Mouse (Mus musculus) neural tube, embryonic 11.5 days (tissue): Measurements from ENCODE around the gene Ccndbp1. TPM values are rescaled to one million over a fixed set of nuclear protein-coding genes. Genes with fewer than 3 reads are reported as not detected.
"Not testable (repeated sequence)": the region's sequence is repeated elsewhere in the genome, so short reads cannot be mapped to it uniquely, and the experiment has no call there.

Experiments used
- ATAC-seq: fragments of 200-750 bp; cut with Nextera tagmentation; 2 replicates; pipeline ENCODE4 v1.8.0; 2017; ENCODE audit warnings: moderate number of reproducible peaks, mild to moderate bottlenecking, moderate TSS enrichment, moderate library complexity; ENCODE audit not compliant: insufficient read depth, low FRiP score, low TSS enrichment
- DNase-seq: peaks from one replicate; pipeline ENCODE4 v3.0.0-alpha.2; 2015; ENCODE audit warnings: low spot score
- H3K27ac ChIP-seq: fragments of 300-500 bp; sonication (generic); 2 replicates; pipeline ENCODE4 v1.5.1; 2014; ENCODE audit warnings: low read depth, mild to moderate bottlenecking, low read length
- H3K27me3 ChIP-seq: fragments of 300-500 bp; sonication (generic); 2 replicates; pipeline ENCODE4 v1.6.1; 2014; ENCODE audit warnings: mild to moderate bottlenecking, low read length, mixed read lengths; ENCODE audit not compliant: control insufficient read depth, insufficient read depth
- H3K36me3 ChIP-seq: fragments of 300-500 bp; sonication (generic); 2 replicates; pipeline ENCODE4 v1.6.1; 2014; ENCODE audit warnings: mild to moderate bottlenecking, low read length, moderate library complexity, mixed read lengths; ENCODE audit not compliant: control insufficient read depth, insufficient read depth
- H3K4me1 ChIP-seq: fragments of 300-500 bp; sonication (generic); 2 replicates; pipeline ENCODE4 v1.6.1; 2014; ENCODE audit warnings: low read length, mixed read lengths; ENCODE audit not compliant: control insufficient read depth, insufficient read depth
- H3K4me2 ChIP-seq: fragments of 300-500 bp; sonication (generic); 2 replicates; pipeline ENCODE4 v1.6.1; 2014; ENCODE audit warnings: low read depth, mild to moderate bottlenecking, moderate library complexity
- H3K4me3 ChIP-seq: fragments of 300-500 bp; sonication (generic); 2 replicates; pipeline ENCODE4 v1.5.1; 2014; ENCODE audit warnings: low read depth, low read length
- H3K9ac ChIP-seq: fragments of 300-500 bp; sonication (generic); 2 replicates; pipeline ENCODE4 v1.6.1; 2014; ENCODE audit warnings: mild to moderate bottlenecking, low read length
- H3K9me3 ChIP-seq: fragments of 300-500 bp; sonication (generic); 2 replicates; pipeline ENCODE4 v1.6.1; 2016; ENCODE audit warnings: low read length; ENCODE audit not compliant: control insufficient read depth
- WGBS: fragments of 180-500 bp; shearing (Covaris S2); extraction: QIAGEN DNeasy Blood & Tissue Kit; methylation state at CpG from one replicate; pipeline ENCODE4 v1.1.7; 2014; 5-methylcytosine and 5-hydroxymethylcytosine counted together
- polyA plus RNA-seq: library from polyadenylated mRNA; unstranded; fragments of >200 nt; fragmentation: Nextera tagmentation; extraction: Ambion mirVana; gene quantifications from 2 replicates; pipeline ENCODE4 v1.2.1, GENCODE M21; 2014

Ccndbp1 gene
- polyA plus RNA-seq, 1 experiment from 2014 or later = 57.7 TPM

DNA sequence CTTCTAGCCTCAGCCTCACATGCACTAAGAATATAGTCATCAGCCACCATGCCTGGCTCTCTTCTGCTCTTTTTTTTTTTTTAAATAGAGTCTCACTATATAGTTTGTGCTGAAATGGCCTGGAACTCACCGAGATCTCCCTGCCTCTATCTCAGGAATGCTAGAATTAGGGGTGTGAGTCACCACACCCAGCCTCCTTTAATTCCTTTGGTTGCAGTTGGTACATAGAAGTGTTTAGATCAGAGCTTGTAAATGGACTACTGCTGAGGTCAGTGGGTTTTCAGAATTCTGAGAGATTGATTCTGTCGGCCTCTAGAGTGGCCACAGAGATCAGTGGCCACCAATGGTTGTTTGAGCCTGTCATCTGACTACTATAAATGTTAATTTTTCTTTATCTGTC is 27.3 kb upstream of the Ccndbp1 start:
- 70% methylated on average over 2 of the region's 2 CpGs for WGBS
- DNase-seq (no peak), ATAC-seq (no peak)
- Histone ChIP-seq H3K36me3 (no peaks in the 10 kb centered on the region), H3K9ac (no peak overlapping the region), H3K27ac (no peak overlapping the region), H3K4me3 (no peak overlapping the region), H3K9me3 (no peaks in the 10 kb centered on the region), H3K4me1 (no peaks in the 10 kb centered on the region), H3K27me3 (no peaks in the 10 kb centered on the region), H3K4me2 (no peak overlapping the region)

DNA sequence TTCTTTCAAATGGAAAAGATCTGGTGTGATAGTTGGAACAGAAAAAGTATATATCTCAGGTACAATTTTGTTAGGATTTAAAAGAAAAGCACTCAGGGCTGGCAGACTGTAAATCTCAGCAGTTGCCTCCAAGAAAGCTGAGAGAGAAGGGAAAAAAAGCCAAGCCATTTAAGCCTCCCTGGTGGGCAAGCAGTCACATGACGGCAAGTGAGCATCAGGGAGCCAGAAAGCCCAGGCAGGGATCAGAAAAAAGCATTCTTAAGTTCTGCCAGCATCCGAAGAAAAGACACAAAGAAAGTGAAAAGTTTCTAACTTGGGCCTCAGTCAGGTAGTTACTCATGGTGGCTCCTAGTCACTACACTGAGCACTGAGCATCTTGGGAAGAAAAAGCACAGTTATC is 24.6 kb upstream of the Ccndbp1 start:
- Histone ChIP-seq H3K9ac (no peak overlapping the region), H3K36me3 (no peaks in the 10 kb centered on the region), H3K4me2 (no peak overlapping the region), H3K4me1 (no peaks in the 10 kb centered on the region), H3K27me3 (no peaks in the 10 kb centered on the region), H3K9me3 (no peaks in the 10 kb centered on the region), H3K27ac (no peak overlapping the region), H3K4me3 (no peak overlapping the region)
- DNase-seq (no peak), ATAC-seq (no peak)
- WGBS = 12% methylated on average over 2 of the region's 2 CpGs

DNA sequence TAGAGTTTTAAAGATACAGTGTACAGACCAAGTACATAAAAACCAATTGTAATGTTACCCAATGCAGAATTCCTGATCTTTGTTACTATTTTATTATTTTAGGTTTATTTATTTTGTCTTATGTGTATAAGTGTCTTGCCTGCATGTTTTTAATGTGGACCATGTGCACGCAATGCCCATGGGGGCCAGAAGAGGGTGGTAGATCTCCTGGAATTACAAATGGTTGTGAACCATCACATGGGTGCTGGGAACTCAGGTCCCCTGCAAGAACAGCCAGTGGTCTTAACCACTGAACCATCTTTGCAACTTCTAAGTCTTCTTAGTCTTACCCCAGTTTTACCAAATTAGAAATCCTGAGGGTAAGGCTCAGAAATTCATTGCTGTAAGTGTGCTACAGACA is 23.0 kb upstream of the Ccndbp1 start:
- H3K4me3 ChIP-seq = no peak overlapping the region
- H3K9me3 ChIP-seq = no peaks in the 10 kb centered on the region
- no peaks in the 10 kb centered on the region for H3K36me3 ChIP-seq
- ATAC-seq (no peak), DNase-seq (no peak)
- H3K4me1 ChIP-seq = no peaks in the 10 kb centered on the region
- no peak overlapping the region for H3K27ac ChIP-seq
- 94% methylated on average over 1 of the region's 1 CpGs for WGBS
- no peak overlapping the region for H3K9ac ChIP-seq
- no peak overlapping the region for H3K4me2 ChIP-seq
- no peaks in the 10 kb centered on the region for H3K27me3 ChIP-seq

DNA sequence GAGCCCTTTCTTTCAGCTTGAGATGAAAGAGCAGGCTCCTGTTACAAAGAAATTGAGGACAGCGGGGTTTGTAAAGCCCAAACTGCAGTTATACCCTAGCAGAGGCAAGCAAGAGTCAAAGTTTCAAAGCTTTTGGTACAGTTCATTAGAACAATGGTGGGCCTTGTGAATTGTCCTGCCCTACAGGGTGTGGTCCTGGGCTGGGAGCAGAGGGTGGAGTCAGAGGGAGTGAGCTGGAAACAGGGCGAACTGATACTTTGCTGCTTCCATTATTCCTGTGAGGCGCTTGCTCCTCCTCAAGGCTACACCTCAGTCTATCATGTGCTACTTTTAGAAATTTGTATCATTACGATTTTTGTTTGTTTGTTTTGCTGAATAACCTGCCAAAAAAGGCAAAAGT is 17.0 kb upstream of the Ccndbp1 start:
- Histone ChIP-seq H3K4me2 (no peak overlapping the region), H3K27me3 (no peaks in the 10 kb centered on the region), H3K9me3 (no peaks in the 10 kb centered on the region), H3K9ac (no peak overlapping the region), H3K4me1 (no peaks in the 10 kb centered on the region), H3K36me3 (no peaks in the 10 kb centered on the region), H3K4me3 (no peak overlapping the region), H3K27ac (no peak overlapping the region)
- ATAC-seq = no peak
- WGBS = 73% methylated on average over 4 of the region's 4 CpGs
- no peak for DNase-seq

DNA sequence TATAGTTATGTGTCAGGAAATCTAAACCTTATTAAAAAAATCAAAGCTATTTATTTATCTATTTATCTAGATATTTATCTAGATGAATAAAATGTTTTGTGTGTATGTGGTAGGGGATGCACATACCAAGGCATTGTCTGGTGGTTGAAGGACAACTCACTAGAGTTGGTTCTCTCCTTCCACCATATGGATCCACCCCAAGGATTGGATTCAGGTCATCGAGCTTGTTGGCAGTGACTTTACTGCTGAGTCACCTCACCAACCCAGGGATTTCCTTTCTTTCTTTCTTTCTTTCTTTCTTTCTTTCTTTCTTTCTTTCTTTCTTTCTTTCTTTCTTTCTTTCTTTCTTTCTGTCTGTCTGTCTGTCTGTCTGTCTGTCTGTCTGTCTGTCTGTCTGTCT is 11.6 kb upstream of the Ccndbp1 start:
- H3K4me1 ChIP-seq, H3K9me3 ChIP-seq, H3K27me3 ChIP-seq, H3K4me2 ChIP-seq, H3K36me3 ChIP-seq, ATAC-seq, H3K9ac ChIP-seq, H3K4me3 ChIP-seq, H3K27ac ChIP-seq, DNase-seq: not testable (repeated sequence)
- WGBS = 80% methylated on average over 1 of the region's 1 CpGs

DNA sequence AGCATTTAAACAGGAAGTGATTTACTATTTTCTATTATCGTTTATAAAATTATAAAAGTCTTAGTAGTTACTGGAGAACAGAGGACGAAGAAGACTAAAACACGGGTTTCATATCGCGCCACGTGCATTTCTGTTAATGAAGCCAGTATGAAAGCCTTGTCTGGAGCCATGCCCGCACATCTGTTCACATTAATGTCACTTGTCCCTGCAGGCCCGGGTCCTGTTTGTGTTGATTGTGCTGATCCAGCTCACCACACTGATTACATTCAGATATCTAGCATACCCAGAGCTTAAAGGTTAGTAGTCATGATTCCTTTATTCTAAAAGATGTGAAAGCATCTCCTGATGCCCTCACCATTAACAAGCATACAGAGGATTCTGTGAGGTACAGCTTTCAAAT is 9.3 kb upstream of the Ccndbp1 start:
- H3K27me3 ChIP-seq = no peaks in the 10 kb centered on the region
- H3K4me1 ChIP-seq = no peaks in the 10 kb centered on the region
- no peaks in the 10 kb centered on the region for H3K36me3 ChIP-seq
- no peak overlapping the region for H3K9ac ChIP-seq
- WGBS = 90% methylated on average over 8 of the region's 8 CpGs
- ATAC-seq = no peak
- no peak overlapping the region for H3K4me3 ChIP-seq
- no peak overlapping the region for H3K27ac ChIP-seq
- no peak for DNase-seq
- H3K9me3 ChIP-seq = no peaks in the 10 kb centered on the region
- H3K4me2 ChIP-seq = no peak overlapping the region

DNA sequence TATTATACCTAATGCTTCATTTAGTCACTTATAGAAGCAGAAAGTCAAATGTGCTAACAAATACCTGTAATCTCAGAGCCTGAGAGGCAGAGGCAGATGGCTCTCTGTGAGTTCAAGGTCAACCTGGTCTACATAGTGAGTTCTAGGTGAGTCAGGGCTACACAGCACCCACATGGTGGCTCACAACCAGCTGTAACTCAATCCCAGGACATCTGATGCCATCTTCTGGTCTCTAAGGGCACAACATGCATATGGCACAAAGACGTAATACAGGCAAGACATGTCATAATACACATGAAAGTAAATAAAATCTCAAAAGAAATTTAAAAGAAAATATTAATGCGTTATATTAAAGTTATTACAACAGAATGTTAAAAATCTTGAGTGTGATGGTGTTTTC is 4.6 kb upstream of the Ccndbp1 start:
- Histone ChIP-seq H3K4me2 (no peak overlapping the region), H3K27me3 (no peaks in the 10 kb centered on the region), H3K27ac (no peak overlapping the region), H3K9ac (no peak overlapping the region), H3K36me3 (no peaks in the 10 kb centered on the region), H3K4me3 (no peak overlapping the region), H3K4me1 (no peaks in the 10 kb centered on the region), H3K9me3 (no peaks in the 10 kb centered on the region)
- 66% methylated on average over 2 of the region's 2 CpGs for WGBS
- DNase-seq (no peak), ATAC-seq (no peak)

DNA sequence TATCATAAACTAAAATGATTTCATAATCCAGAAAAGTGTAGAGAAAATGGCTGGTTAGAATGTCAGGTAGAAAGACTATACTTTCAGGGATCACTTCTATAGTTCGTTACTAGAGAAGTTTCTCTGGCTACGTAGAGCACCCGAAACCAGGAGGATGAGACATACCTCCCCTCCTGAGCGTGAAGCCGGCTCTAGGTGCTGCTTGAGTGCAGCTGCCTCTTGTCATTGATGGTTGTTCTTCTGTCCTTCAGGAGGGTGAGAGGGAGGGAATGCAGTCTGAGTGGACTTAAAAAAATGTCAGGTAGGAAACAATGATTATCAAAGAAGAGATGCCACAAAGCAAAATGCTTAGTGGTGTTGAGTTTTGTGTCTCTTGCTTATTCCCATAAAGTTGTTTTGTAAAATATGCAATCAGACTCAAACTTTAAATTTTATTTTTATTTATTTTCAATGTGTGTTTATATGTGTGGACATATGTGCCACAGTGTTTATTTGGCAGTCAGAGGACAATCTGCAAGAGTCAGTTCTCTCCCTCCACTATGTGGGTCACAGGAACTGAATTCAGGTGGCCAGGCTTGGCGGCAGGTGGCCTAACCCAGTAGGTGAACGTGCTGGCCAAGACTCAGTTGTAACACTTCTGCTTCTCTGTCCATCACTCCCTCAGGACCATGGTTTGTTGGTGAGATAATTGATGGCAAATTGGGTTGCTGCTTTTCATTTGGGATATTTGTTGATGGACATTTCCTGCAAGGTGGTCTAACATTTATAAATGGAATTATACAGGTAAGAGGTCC is 4.0 kb upstream of the Ccndbp1 start:
- no peak for ATAC-seq
- Histone ChIP-seq H3K36me3 (no peaks in the 10 kb centered on the region), H3K27me3 (no peaks in the 10 kb centered on the region), H3K4me1 (peaks cover 5% of the 10 kb centered on the region; the same call in 1 of the 2 replicates), H3K9me3 (no peaks in the 10 kb centered on the region), H3K9ac (no peak overlapping the region), H3K4me2 (no peak overlapping the region), H3K27ac (no peak overlapping the region), H3K4me3 (no peak overlapping the region)
- WGBS = 85% methylated on average over 7 of the region's 7 CpGs
- DNase-seq = no peak

DNA sequence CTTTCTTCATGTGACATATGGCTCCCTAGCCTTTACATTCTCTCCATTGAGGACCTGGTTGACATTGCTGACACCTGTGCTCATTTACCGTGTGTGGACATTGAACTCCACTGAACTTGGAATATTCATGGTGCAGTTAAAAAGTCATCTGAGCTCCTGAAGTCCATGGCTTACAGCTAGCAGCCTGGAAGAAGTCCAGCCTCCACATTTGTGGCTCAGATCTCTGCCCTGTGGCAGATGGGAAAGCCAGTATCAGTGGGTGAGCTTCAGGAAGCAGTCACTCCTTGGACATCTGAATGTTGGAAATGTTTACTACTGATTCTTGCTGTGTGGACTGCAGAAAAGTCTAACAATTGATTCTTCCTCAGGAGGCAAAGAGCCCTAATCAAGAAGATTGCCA is 1.2 kb upstream of the Ccndbp1 start:
- no peak for ATAC-seq
- DNase-seq = no peak
- no peak overlapping the region for H3K27ac ChIP-seq
- H3K9me3 ChIP-seq = no peaks in the 10 kb centered on the region
- no peak overlapping the region for H3K4me3 ChIP-seq
- no peaks in the 10 kb centered on the region for H3K36me3 ChIP-seq
- H3K4me1 ChIP-seq = peaks cover 5% of the 10 kb centered on the region; the same call in 1 of the 2 replicates
- H3K4me2 ChIP-seq = no peak overlapping the region
- H3K27me3 ChIP-seq = no peaks in the 10 kb centered on the region
- WGBS = 82% methylated on average over 1 of the region's 1 CpGs
- H3K9ac ChIP-seq = no peak overlapping the region
